Mouse (Mus musculus) embryonic facial prominence, embryonic 10.5 days (tissue): ENCODE data around the gene Atxn1. TPM values are rescaled to one million over a fixed set of nuclear protein-coding genes. Genes with fewer than 3 reads are reported as not detected.

Source experiments
- DNase-seq: peaks from one replicate; pipeline ENCODE4 v3.0.0-alpha.2; 2017; ENCODE audit warnings: low spot score
- H3K27ac ChIP-seq: fragments of 300-500 bp; sonication (generic); replicated peaks from 2 replicates; pipeline ENCODE4 v1.5.1; 2016; ENCODE audit warnings: mild to moderate bottlenecking
- H3K27me3 ChIP-seq: fragments of 300-500 bp; sonication (generic); replicated peaks from 2 replicates; pipeline ENCODE4 v1.6.1; 2016; ENCODE audit warnings: low read depth, mild to moderate bottlenecking; ENCODE audit not compliant: poor library complexity, severe bottlenecking
- H3K36me3 ChIP-seq: fragments of 300-500 bp; sonication (generic); replicated peaks from 2 replicates; pipeline ENCODE4 v1.6.1; 2016; ENCODE audit warnings: mild to moderate bottlenecking, moderate library complexity
- H3K4me1 ChIP-seq: fragments of 300-500 bp; sonication (generic); 2 replicates; pipeline ENCODE4 v1.6.1; 2016
- H3K4me3 ChIP-seq: fragments of 300-500 bp; sonication (generic); 2 replicates; pipeline ENCODE4 v1.5.1; 2016; ENCODE audit warnings: mild to moderate bottlenecking, moderate library complexity
- H3K9me3 ChIP-seq: fragments of 300-500 bp; sonication (generic); 2 replicates; pipeline ENCODE4 v1.6.1; 2016; ENCODE audit warnings: mild to moderate bottlenecking
- WGBS: fragments of 180-500 bp; shearing (Covaris S2); methylation state at CpG from one replicate; pipeline ENCODE4 v1.1.7; 2016; 5-methylcytosine and 5-hydroxymethylcytosine counted together
- polyA plus RNA-seq: library from polyadenylated mRNA; unstranded; fragments of >200 nt; fragmentation: Nextera tagmentation; extraction: Ambion mirVana; gene quantifications from 2 replicates; pipeline ENCODE4 v1.2.1, GENCODE M21; 2016

Gene Atxn1
- polyA plus RNA-seq, 1 experiment from 2014 or later: 1.1 TPM

- no peak overlapping the region for H3K4me3 ChIP-seq
- 52% methylated on average over 13 of the region's 13 CpGs for WGBS
- no peaks in the 10 kb centered on the region for H3K9me3 ChIP-seq
- H3K27me3 ChIP-seq: no peaks in the 10 kb centered on the region
- peaks cover 24% of the 10 kb centered on the region for H3K4me1 ChIP-seq
- peak; percentile 35 for DNase-seq
- H3K27ac ChIP-seq: no peak overlapping the region
- H3K36me3 ChIP-seq: no peaks in the 10 kb centered on the region
Measured at GRCm38 (mm10) chr13:45861885-45862605, 102.8 kb downstream of the Atxn1 start.

GRCm38 (mm10) chr13:45861098-45861580 is 103.7 kb downstream of the Atxn1 start:
- Histone ChIP-seq H3K4me3 (no peak overlapping the region), H3K4me1 (peaks cover 24% of the 10 kb centered on the region), H3K27me3 (no peaks in the 10 kb centered on the region), H3K27ac (peak overlapping the region; percentile 24; the same call in 1 of the 2 replicates), H3K9me3 (no peaks in the 10 kb centered on the region), H3K36me3 (no peaks in the 10 kb centered on the region)
- 68% methylated on average over 10 of the region's 10 CpGs for WGBS
- DNase-seq: no peak

GRCm38 (mm10) chr13:45859081-45859709 is 105.6 kb downstream of the Atxn1 start:
- Histone ChIP-seq H3K27me3 (no peaks in the 10 kb centered on the region), H3K9me3 (no peaks in the 10 kb centered on the region), H3K4me1 (peaks cover 24% of the 10 kb centered on the region), H3K27ac (no peak overlapping the region), H3K36me3 (no peaks in the 10 kb centered on the region), H3K4me3 (no peak overlapping the region)
- DNase-seq: no peak
- 85% methylated on average over 12 of the region's 12 CpGs for WGBS

- Histone ChIP-seq H3K36me3 (no peaks in the 10 kb centered on the region), H3K9me3 (no peaks in the 10 kb centered on the region), H3K27ac (no peak overlapping the region), H3K4me3 (no peak overlapping the region), H3K4me1 (peaks cover 20% of the 10 kb centered on the region), H3K27me3 (no peaks in the 10 kb centered on the region)
- DNase-seq: no peak
- WGBS: 93% methylated on average over 8 of the region's 8 CpGs
Measured at GRCm38 (mm10) chr13:45857416-45857815, 107.4 kb downstream of the Atxn1 start.

GRCm38 (mm10) chr13:45854531-45854930 is 110.3 kb downstream of the Atxn1 start:
- H3K4me1 ChIP-seq: no peaks in the 10 kb centered on the region
- H3K36me3 ChIP-seq: no peaks in the 10 kb centered on the region
- DNase-seq: no peak
- H3K9me3 ChIP-seq: no peaks in the 10 kb centered on the region
- H3K4me3 ChIP-seq: no peak overlapping the region
- H3K27me3 ChIP-seq: no peaks in the 10 kb centered on the region
- 76% methylated on average over 5 of the region's 5 CpGs for WGBS
- H3K27ac ChIP-seq: no peak overlapping the region

GRCm38 (mm10) chr13:45853691-45854090 is 111.1 kb downstream of the Atxn1 start:
- Histone ChIP-seq H3K4me1 (no peaks in the 10 kb centered on the region), H3K36me3 (no peaks in the 10 kb centered on the region), H3K27me3 (no peaks in the 10 kb centered on the region), H3K27ac (no peak overlapping the region), H3K4me3 (no peak overlapping the region), H3K9me3 (no peaks in the 10 kb centered on the region)
- 79% methylated on average over 6 of the region's 6 CpGs for WGBS
- DNase-seq: no peak

- Histone ChIP-seq H3K27ac (no peak overlapping the region), H3K4me1 (no peaks in the 10 kb centered on the region), H3K4me3 (no peak overlapping the region), H3K36me3 (no peaks in the 10 kb centered on the region), H3K9me3 (no peaks in the 10 kb centered on the region), H3K27me3 (no peaks in the 10 kb centered on the region)
- 86% methylated on average over 2 of the region's 2 CpGs for WGBS
- no peak for DNase-seq
Measured at GRCm38 (mm10) chr13:45852288-45852687, 112.5 kb downstream of the Atxn1 start.

GRCm38 (mm10) chr13:45851746-45852145 is 113.1 kb downstream of the Atxn1 start:
- Histone ChIP-seq H3K9me3 (no peaks in the 10 kb centered on the region), H3K36me3 (no peaks in the 10 kb centered on the region)
- no peak for DNase-seq

GRCm38 (mm10) chr13:45851156-45851555 is 113.7 kb downstream of the Atxn1 start:
- 75% methylated on average over 4 of the region's 4 CpGs for WGBS
- H3K4me3 ChIP-seq: no peak overlapping the region
- H3K9me3 ChIP-seq: no peaks in the 10 kb centered on the region
- H3K4me1 ChIP-seq: no peaks in the 10 kb centered on the region
- no peak for DNase-seq
- no peak overlapping the region for H3K27ac ChIP-seq
- no peaks in the 10 kb centered on the region for H3K27me3 ChIP-seq
- no peaks in the 10 kb centered on the region for H3K36me3 ChIP-seq

More at GRCm38 (mm10) chr13:45851746-45852145, 113.1 kb downstream of the Atxn1 start:
- WGBS: 90% methylated on average over 2 of the region's 2 CpGs
- Histone ChIP-seq H3K27me3 (no peaks in the 10 kb centered on the region), H3K4me1 (no peaks in the 10 kb centered on the region), H3K4me3 (no peak overlapping the region), H3K27ac (no peak overlapping the region)

- no peak overlapping the region for H3K4me3 ChIP-seq
- H3K36me3 ChIP-seq: no peaks in the 10 kb centered on the region
- no peaks in the 10 kb centered on the region for H3K27me3 ChIP-seq
- H3K9me3 ChIP-seq: no peaks in the 10 kb centered on the region
- no peak for DNase-seq
- no peaks in the 10 kb centered on the region for H3K4me1 ChIP-seq
- WGBS: 90% methylated on average over 5 of the region's 5 CpGs
- no peak overlapping the region for H3K27ac ChIP-seq
Measured at GRCm38 (mm10) chr13:45850181-45850974, 114.4 kb downstream of the Atxn1 start.

GRCm38 (mm10) chr13:45849145-45850023 is 115.4 kb downstream of the Atxn1 start:
- WGBS: 93% methylated on average over 7 of the region's 7 CpGs
- no peak overlapping the region for H3K27ac ChIP-seq
- H3K4me1 ChIP-seq: no peaks in the 10 kb centered on the region
- H3K36me3 ChIP-seq: no peaks in the 10 kb centered on the region
- H3K4me3 ChIP-seq: no peak overlapping the region
- H3K27me3 ChIP-seq: no peaks in the 10 kb centered on the region
- DNase-seq: no peak
- no peaks in the 10 kb centered on the region for H3K9me3 ChIP-seq
